Mouse (Mus musculus) kidney, adult 2 months (tissue): ENCODE measurements at regions not wholly inside any gene's neighbourhood (a gene's known extent, or its start where the extent isn't known, plus 50 kb on each side); places are given as distances from the start of the nearest gene placed in this dataset.

Experiments
- CTCF ChIP-seq: fragments of 200-500 bp; conservative IDR thresholded peaks from 2 replicates; pipeline ENCODE4 v1.5.1; 2011; ENCODE audit warnings: low read depth, mild to moderate bottlenecking, control low read depth, low read length, moderate library complexity, mixed read lengths; ENCODE audit not compliant: insufficient read depth, insufficient read length
- POLR2A ChIP-seq: fragments of 200-500 bp; IDR thresholded peaks from one replicate; pipeline ENCODE4 v1.6.1; 2011; ENCODE audit warnings: low read depth, low read length, control low read depth

DNA sequence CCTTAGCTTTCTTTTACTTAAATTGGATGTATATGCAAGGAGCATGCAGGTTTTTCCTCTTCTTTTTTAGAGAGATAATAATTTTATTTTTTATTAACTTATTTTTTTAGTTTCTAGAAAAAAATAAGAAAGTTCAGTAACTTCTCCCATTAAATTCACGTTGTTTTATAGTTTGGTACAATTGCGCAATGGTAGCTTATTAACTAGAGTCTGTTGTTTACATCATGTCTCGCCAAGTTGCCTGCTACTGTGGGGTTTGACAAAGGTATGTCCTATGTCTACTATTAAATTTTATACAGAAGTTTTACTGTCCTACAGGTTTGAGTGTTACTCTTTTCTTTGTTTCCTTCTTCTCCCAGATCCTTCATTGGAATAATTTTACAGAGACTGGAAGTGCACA lies 313.6 kb downstream of the Klf5 start:
- TF ChIP-seq POLR2A = no peak
- no peak for TF ChIP-seq CTCF
